Mouse (Mus musculus) heart, adult 8-10 months (tissue): ENCODE results near the gene Sfta2. TPM values are rescaled to one million over a fixed set of nuclear protein-coding genes. Genes with fewer than 3 reads are reported as not detected.
A peak's percentile ranks its signal among the peaks of the same experiment; 100 is the strongest.

ENCODE experiments used
- DNase-seq: peaks from one replicate; pipeline ENCODE4 v3.0.0; 2022; ENCODE audit warnings: low spot score
- total RNA-seq, 4 experiments: library from RNA; stranded (reverse); gene quantifications; 2 replicates each; pipeline ENCODE4 v1.2.4; 2022

Gene Sfta2
- total RNA-seq, 4 experiments from 2014 or later, result not detected

DNA sequence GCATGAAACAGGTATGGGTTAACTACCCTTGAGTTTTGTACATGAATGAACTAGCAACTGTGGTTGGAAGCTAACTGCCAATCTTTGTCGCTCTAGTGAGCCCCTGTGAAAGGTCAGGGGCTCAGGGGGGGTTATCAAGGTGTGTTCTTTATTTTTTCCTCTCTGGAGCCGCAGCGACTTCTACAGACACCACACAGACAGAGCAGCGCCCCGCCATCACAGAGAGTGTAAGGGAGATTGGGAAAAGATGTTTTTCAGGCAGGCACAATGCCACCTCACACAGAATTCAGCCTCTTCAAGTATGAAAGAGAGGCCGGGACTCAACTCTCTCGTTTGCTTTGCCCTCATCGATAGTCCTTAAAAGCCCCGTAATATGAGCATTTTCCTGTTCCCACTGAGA is 9.2 kb upstream of the Sfta2 start:
- no peak for DNase-seq

DNA sequence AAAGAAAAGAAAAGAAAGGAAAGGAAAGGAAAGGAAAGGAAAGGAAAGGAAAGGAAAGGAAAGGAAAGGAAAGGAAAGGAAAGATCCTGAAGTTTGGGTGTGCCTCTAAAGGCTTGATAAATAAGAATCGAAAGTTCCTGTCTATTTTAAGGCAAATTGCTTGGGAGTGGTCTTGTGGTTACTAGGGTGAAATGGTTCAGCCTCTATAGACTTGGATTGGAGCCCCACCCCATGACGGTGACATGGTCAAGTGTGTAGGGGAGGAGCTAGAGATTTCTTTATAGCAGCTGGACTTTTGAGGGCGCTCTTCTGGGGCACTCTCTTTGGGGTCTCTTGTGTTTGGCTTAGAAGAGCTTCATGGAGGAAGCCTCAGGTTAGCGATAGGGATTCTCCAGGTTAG is 7.6 kb upstream of the Sfta2 start:
- no peak for DNase-seq

DNA sequence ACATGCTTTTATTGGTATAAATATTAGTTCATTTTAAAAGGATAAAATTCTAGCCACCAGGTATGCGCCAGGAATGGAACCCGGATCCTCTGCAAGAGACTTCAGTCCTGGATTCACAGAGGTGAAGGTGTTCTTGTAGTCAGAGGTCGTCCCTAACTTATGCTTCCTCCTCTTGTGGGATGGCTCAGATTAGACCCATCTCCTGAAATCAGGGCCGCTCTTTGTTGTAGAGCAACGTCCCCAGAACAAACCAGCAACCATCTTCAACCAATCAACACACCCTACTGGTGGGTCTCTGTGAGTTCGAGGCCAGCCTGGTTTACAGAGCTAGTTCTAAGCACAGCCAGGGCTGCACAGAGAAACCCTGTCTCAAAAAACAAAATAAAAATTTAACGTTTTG is 6.9 kb upstream of the Sfta2 start:
- no peak for DNase-seq

DNA sequence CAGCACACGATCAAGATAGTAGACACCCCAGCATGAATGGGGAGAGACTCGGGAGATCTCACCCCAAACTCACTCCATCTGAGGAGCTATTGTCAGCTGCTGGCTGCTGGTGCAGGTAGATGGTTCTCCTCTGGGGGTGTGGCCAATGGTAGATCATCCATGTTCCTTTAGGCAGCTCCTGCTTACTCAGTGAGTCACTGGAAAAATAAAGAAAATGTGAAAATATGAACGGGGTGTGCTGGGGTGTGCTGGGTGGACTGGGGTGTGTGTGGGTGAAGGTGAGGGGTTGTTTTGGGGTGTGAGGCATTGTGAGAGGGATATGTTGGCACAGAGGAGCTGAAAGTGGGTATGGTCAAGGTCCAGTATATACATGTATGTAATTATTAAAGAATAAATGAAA is 4.0 kb upstream of the Sfta2 start:
- no peak for DNase-seq

DNA sequence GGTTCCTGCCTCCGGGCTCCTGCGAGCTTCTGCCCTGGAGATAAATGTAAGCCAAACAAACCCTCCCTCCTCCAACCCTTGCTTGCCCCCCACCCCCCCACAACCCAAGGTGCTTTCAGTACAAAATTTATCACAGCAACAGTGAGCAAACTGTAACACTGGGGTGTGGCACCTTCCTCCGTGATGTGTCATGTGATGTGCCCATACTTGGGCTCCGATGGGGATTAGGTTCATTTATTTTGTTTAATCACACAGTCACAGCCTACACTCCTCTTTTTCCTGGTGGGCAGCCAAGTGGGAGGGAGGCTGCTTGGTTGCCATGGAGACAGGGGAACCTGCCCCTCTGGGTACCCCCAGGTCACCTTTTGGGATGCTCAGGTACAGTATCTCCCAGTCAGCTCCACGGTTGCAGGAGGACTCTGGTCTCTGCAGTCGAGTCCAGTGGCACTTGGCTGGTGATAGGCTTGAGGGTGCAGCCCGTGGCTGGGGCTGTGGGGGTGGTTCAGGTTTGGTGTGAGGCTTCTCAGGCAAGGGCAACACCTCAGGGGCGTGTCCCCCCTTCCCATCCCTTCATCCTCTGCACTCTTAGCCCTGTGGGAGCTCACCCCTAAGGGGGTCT is 496 bp downstream of the Sfta2 start:
- no peak for DNase-seq

DNA sequence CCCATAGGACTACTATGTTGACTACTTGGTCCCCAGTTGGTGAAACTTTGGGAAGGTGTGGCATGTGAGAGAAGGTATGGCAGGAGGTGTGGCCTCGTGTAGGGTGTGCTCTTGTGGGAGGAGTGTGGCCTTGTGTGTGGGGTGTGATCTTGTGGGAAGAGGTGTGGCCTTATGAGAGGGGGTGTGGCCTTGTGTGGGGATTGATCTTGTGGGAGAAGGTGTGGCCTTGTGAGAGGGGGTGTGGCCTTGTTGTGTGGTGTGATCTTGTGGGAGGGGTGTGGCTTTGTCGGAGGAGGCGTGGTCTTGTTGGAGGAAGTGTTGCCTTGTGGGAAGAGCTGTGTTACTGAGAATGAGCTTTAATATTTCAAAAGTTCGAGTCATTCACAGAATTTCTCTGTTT is 15.8 kb downstream of the Sfta2 start:
- no peak for DNase-seq

DNA sequence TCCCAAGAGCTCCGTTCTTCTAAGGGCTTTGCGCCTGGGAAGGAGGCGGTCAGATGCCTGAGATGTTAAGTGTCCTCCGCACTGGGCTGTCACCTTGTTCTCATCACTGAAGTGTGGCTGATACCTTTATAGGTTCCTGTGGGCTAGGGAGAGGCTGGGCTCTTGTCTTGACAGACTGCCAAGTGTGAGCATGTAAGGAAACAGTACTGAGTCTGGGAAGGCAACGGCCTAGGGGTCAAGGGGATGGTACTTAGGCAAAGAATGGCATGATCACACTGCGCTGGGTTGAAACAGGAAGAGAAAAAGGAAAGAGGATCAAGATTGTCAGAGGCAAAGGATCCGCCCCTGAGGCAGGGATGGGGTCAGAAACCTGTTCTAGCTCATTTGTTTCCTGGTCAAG is 25.2 kb downstream of the Sfta2 start, which contains the start of gene Gm9573:
TSS of gene Gm9573 (minus strand) at position 101 of the 400 bp plus-strand sequence.
- no peak for DNase-seq

DNA sequence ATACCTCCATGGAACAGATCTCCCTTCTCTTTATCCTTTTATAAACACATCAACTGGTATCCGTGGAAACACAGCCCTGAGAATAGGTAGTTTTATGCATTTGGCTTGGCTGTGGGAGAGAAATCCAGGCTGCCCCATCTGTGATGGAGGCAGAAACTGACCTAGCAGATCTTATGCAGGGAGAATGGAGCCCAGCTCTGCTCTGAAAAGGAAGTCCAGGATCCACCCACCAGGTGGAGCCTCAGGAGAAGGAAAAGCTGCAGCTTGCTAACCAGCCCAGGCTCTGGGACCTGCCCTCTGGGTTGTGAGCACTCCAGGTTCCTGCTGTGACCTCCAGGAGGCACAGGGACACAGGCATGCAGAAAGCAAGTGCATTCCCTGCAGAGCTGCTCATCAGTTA is 32.6 kb downstream of the Sfta2 start:
- no peak for DNase-seq

DNA sequence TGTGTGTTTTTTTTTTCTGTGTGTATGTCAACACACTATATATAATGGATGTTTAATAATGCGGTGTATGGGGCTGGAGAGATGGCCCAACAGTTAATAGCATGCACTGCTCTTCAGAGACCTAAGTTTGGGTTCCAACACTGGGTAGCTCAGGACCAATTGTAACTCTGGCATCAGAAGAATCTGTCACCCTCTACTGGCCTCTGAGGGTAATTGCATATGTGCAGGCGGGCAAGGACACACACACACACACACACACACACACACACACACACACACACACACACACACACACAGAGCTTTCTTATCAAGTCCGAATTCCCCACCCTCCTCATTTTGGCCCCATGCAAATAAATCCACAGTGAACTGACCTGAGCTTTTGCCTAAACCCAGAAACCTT is 33.9 kb downstream of the Sfta2 start:
- no peak for DNase-seq

DNA sequence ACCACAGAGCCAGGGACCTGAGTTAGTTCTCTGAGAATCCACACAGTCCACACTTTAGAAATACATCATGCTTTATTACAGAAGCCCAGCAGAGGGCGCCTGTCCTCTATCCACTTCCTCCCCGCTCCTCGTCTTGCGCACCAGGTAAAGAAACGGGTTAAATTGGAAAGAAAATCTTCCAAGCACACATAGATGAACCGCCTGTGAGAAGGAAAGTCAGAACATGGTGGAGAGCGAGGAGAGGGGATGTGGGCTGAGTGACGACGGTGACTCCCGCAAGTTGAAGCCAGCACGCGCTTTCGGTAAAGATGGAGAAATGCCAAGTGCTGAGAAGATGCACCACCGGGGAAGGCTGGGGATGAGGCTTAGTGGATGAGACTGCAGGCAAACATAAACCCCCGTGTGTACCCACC is 34.4 kb downstream of the Sfta2 start:
- DNase-seq, result peak; percentile 52

DNA sequence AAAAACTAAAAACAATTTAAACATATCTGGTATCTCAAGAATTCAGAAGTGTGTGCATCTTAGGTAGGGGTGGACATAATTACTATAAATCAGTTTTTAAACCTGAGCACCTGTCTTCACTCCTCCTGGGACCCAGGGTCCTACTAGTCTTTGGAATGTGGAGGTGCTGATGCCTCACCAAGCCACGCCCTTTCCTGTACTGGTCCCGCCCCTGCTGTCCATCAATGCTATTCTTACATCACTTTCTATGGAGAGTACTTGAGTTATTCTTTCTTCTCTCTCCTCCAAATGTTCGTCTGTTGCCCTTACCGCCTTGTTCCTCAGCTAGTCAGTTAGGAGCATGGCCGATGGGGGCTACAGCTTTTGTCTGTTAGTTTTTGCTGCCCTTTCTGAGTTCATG is 35.0 kb downstream of the Sfta2 start:
- no peak for DNase-seq

DNA sequence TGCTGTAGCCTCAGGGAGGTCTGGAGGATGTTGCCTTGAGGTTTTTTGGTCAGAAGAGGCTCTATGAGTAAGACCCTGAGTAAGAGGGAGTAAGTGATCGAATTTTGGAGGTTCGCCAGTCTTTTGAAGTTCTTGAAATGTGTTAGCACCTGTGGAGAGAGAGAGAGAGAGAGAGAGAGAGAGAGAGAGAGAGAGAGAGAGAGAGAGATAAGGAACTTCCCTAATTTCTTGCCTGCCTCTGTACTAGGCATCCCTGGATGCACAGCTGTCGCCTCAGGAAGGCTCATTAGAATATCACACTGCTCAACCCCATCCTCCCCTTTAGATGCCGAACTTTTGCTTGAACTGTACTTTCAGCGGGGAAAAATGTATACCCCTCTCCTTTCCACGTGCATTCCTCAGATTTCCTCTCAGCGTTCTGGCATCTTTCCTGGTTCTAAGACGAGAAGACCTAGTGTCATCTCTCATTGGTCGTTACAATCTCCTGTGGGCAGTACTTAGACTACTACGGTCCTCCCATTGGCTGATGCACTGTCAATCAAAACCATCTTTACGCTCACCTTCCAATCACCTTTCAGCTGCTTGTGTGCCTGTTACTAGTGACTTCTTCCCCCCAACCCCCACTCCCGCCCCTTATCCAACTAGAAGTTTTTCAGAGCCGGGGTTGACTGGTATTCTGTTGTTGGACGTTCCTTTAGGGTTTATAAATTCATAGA is 37.3 kb downstream of the Sfta2 start:
- DNase-seq, result peak; percentile 67

DNA sequence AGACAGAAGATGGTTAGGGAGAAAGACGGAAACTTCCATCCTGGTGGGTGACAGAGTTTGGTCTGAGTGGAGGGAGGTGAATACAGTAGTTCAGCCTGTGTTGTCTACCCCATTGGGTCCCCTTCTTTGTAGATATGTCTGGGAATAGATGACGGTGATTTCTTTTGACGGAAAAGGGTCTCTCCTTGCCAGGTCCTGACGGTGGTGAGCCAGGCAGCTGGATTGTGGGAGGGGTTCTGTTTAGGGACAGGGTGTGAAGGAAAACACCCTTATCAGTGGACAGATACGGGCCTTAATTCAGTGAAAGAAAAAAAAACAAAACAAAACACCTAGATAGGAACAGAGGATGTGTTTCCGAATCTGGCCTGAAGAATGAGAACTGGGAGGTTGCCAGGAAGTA is 38.0 kb downstream of the Sfta2 start:
- no peak for DNase-seq

DNA sequence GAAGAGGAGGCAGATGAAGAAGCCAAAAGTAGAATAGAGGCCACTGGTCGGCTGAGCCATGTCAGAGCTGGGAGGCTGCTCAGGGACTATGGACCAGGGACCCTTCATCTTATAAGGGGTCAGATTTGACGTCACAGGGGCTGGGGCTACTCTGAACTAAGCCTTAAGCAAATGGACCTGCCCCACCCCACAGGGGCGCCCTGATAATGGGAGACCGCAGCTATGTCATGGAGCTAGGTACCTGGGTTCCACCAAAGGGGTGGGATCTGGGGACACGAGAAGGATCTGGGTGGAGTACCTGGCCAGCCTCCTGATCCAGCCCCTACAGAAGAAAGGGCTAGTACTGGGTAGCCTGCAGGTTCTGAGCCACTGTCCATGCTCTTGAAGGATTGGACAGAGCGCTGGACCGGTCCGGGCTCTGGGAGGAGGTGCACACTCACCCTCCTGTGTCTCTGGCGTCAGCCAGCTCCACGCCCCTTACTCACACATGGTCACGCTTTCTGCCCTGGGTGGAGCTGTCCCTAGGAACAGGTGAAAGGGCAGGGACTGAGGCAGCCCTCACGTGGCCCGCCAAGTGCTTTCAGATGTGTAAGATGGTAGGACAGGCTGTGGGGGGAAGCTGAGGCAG is 42.4 kb downstream of the Sfta2 start, which contains the start of gene Mucl3:
TSS of gene Mucl3 (minus strand) at position 87 of the 628 bp plus-strand sequence.
- DNase-seq, result no peak

DNA sequence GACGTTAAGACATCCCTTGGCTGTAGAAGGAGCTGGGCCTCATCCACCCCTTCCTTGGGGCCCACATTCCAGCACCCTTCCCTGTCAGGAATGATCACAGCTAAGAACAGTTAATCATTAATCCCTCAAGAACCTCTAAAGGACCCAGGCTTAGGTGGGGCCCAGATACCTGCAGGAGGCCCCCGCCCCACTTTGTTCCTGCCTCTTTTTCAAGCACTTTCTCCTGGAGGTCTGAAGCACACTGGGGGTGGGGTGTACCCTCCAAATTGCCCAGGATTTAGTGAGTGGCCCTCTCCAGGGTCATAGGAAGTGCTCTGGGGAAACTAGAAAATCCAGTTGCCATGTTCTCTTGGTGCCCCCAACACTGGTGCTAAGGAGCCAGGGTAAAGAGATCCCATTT is 48.1 kb downstream of the Sfta2 start:
- no peak for DNase-seq

DNA sequence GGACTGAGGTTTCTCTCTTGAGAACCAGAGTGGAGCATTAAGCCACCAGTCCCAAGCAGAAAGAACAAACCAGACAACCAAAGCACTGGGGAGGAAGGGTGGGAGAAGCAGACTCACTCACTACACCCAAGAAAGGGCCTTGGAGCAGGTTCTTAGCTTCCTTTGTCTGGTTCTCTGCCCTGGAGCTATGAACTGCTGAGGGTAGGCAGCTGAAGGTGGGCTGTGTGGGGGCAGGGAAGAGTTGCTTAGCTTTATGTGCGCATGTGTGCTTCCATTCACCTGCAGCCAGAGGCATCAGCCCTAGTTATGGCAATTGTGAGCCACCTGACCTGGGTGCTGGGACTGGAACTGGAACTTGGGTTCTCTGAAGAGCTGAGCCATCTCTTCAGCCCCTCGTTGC is 51.7 kb downstream of the Sfta2 start:
- DNase-seq, result no peak

DNA sequence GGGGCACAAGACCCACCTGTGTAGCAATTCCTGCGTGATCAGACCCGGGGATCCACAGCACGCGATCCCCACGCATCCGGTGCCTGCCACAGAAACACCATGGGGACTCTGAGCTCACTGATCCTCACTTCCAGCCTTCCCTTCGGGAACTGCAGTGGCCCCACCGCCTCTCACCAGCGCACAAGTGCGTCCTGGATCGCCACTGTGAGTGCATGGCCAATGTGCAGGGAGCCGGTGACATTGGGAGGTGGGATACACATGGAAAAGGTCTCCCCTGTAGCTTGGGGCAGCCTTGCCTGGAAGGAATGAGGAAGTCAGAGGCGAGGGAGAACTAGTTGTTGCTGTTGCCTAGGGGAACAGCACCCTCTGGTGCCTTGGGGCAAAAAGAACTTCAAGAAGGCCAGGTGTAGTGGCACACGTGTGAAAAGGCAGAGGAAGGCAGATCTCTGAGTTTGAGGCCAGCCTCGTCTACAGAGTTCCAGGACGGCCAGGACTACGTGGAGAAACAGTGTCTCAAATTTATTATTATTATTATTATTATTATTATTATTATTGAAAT is 64.7 kb downstream of the Sfta2 start:
- no peak for DNase-seq

DNA sequence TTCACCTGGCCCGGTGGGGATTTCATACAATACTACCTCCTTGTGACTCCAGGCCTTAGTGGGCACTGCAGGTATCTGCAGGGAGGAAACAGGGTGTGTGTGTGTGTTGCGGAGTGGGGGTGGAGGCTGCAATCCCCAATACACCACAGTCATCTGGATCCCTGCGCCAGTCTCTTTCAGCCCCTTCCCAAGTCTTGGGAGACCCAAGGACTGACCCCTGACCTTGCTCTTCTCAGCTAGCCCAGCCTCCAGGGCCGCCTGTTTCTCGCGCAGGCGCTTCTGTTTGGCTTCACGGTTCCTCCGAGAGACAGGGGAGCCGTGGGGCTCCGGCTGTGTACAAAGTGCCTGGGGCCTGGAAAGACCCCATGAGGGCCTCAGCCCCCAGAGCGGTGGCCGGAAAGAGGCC is 65.5 kb downstream of the Sfta2 start:
- no peak for DNase-seq

DNA sequence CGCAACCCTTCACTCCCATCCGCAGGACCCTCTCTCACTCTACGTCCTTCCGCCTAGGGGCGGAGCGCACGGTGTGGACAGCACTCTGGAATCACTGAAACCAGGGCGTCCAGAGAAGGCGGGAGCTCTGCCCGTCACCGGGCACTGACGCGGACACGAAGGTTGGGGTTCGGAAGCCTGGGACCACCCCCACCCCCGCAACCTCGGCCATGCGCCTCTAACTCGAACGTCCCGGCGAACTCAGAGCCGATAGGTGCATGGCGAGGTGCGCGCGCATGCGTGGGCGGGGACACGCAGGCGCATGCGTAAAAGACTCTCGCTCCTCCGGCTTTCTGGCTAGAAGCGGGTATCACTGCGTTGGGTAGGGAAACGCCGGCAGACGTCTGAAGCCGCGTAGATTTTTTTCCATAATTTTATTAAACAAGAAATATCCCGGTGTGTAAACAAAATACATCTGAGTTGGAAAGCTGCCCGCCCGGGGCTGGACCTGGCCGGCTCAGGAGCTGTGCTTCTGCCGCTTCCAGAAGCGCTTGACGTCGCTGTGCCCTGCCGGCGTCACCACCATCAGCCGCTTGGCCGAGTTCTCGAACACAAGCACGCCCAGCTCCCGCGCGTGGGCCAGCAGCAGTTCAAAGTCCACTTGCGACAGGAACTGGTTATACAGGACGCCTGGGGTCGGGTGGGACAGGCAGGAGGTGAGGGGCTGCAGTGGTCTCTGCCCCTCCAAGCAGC is 66.2 kb downstream of the Sfta2 start, which contains the start of gene Vars2:
TSS of gene Vars2 (minus strand) at position 259 of the 732 bp plus-strand sequence.
- DNase-seq, result peak; percentile 96

DNA sequence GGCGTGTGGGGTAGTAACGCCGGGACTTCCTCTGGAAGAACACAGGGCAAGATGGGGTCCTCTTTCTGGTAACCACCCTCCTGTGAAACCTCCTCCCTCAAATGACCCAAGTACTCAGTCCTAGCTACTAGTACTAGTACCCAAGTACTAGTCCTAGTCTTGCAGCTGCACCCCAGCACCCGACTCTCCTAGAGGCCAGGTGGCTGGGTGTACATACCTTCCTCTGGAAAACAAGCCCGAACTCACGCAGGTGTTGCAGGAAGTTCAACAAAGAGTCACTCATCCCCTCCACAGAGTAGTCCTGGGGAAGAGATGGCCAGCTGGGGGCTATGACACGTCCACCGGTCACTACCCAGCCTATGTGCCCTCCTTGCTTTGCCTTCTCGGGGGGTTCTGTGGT is 68.4 kb downstream of the Sfta2 start:
- no peak for DNase-seq

DNA sequence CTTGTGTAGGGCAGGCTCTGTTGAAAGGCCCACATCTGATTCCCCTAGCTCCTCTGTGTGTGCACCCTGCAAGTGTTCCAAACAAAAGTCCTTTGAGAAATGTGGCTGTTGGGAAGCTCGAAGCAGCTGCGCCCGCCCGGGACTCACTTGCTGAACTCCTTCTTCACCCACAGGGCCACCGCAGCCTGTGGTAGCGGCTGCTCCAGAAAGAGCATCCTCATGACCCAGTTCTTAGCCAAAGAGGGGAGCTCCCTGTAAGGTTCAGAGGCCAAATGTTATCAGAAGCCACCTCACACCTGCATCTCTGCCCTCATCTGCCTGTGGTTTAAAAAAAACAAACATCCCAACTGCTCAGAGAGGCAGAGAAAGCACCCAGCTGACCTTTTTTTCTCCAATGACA is 70.5 kb downstream of the Sfta2 start:
- DNase-seq, result no peak

DNA sequence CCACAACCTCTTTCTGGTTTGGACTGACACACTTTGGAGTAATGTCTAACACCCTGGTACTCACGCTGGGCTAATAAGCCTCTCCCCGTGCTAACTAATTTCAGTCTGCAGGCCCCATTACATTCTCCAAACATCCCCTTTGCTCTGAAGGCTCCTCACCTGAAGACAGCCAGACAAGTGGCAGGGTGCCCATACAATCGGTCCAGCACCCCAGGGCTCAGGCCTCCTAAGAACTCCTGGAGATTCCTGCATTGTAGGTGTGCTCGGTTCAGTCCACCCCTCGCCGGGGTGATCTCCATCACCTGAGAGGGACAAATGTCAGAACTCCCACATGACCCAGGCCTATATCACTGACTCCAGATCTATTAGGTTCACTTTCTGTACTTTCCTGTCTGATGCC is 71.2 kb downstream of the Sfta2 start:
- no peak for DNase-seq
